Mouse (Mus musculus) megakaryocyte, embryonic 14.5 days (primary cell): Measurements from ENCODE around the gene Gm21149. TPM values are rescaled to one million over a fixed set of nuclear protein-coding genes. Genes with fewer than 3 reads are reported as not detected.
"Not testable (repeated sequence)": the region's sequence is repeated elsewhere in the genome, so short reads cannot be mapped to it uniquely, and the experiment has no call there.

Experiments used
- H3K27me3 ChIP-seq: replicated peaks from 2 replicates; pipeline ENCODE3; 2012; ENCODE audit warnings: inconsistent platforms
- H3K36me3 ChIP-seq: replicated peaks from 2 replicates; pipeline ENCODE3; 2012; ENCODE audit warnings: low read length, inconsistent platforms, mixed read lengths
- H3K4me1 ChIP-seq: 2 replicates; pipeline ENCODE4 v1.6.1; 2012; ENCODE audit warnings: inconsistent platforms
- H3K4me3 ChIP-seq: replicated peaks from 2 replicates; pipeline ENCODE3; 2012; ENCODE audit warnings: moderate library complexity, mild to moderate bottlenecking, inconsistent platforms
- H3K9me3 ChIP-seq: 2 replicates; pipeline ENCODE4 v1.6.1; 2012; ENCODE audit warnings: inconsistent platforms
- GATA1 ChIP-seq: IDR thresholded peaks from 3 replicates; pipeline ENCODE4 v1.6.1; 2012; ENCODE audit warnings: mixed read lengths, low read length, inconsistent platforms, borderline replicate concordance
- polyA plus RNA-seq: library from polyadenylated mRNA; stranded (reverse); fragments of >175 nt; gene quantifications from 2 replicates; pipeline ENCODE4 v1.2.3, GENCODE M21; 2012; ENCODE audit warnings: low replicate concordance; ENCODE audit not compliant: insufficient read depth

The Gm21149 gene
- polyA plus RNA-seq, 1 experiment: not detected

- no peaks in the 10 kb centered on the region for H3K36me3 ChIP-seq
- H3K4me1 ChIP-seq: no peaks in the 10 kb centered on the region
- no peaks in the 10 kb centered on the region for H3K27me3 ChIP-seq
- H3K9me3 ChIP-seq: peaks cover 8% of the 10 kb centered on the region
- H3K4me3 ChIP-seq: no peak overlapping the region
- no peak for TF ChIP-seq GATA1
These were observed 12.4 kb upstream of the Gm21149 start for GRCm38 (mm10) chr5:15488743-15489142.

DNA sequence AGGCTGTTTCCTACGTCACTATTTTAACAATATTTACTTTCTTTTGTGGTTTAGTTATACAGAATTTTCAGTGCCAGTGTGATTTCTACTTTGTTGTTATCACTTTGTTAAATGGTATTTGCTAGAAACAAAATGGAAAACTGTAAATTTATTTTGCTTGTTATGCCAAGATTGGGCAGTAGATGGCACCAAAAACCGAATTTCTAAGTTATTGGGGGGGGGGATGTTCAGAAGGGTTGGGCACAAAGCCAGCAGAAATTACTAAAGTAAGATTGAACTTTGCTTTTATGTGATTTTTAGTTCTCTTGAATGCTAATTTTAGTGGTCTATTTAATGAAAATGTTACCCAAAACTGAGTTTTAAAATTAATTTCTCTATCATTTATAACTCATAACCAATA lies 8.3 kb upstream of the Gm21149 start:
- H3K4me3 ChIP-seq, H3K9me3 ChIP-seq, H3K4me1 ChIP-seq, H3K27me3 ChIP-seq, H3K36me3 ChIP-seq: not testable (repeated sequence)

DNA sequence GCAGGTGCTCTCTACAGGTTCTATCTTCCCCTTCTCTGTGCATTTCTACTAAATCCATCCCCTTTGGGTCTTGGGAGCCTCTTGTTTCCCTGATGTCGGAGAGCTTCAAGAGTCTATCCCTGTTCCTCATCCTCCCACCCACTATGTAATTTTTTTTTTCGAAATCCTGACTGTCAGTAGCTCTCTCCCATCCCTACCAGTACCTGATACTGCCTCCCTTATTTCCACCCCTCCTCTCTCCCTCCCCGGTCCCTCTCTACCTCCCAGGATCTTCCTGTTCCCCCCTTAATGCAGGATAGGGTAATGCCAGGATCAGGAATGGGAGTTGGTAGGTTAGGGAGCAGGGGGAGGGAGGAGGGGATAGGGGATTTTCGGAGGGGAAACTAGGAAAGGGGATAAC lies 7.3 kb upstream of the Gm21149 start:
- H3K4me3 ChIP-seq, H3K27me3 ChIP-seq, H3K36me3 ChIP-seq, H3K9me3 ChIP-seq, H3K4me1 ChIP-seq: not testable (repeated sequence)

DNA sequence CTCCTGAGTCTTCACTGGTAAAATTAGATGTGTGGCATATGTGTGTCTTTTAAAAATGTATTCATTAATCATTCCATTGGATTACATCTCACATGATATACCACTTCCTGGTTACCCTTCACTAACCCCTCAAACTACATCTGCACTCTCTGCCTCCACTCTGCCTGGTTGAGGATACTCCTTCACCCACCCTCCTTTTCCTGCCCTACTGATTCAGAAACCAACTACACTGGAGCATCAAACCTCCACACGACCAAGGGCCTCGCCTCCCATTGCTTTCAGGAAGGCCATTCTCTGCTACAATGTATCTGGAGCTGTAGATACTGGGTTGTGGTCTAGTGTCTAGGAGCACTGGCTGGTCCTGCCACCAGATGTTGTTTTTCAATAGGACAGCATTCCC lies 6.5 kb upstream of the Gm21149 start:
- not testable (repeated sequence) for H3K27me3 ChIP-seq, H3K9me3 ChIP-seq, H3K4me1 ChIP-seq, H3K4me3 ChIP-seq, H3K36me3 ChIP-seq

GRCm38 (mm10) chr5:15470141-15470540 lies 6.2 kb downstream of the Gm21149 start:
- H3K36me3 ChIP-seq, H3K4me1 ChIP-seq, H3K27me3 ChIP-seq, H3K9me3 ChIP-seq, H3K4me3 ChIP-seq: not testable (repeated sequence)

- H3K4me1 ChIP-seq, H3K4me3 ChIP-seq, H3K27me3 ChIP-seq, H3K9me3 ChIP-seq, H3K36me3 ChIP-seq: not testable (repeated sequence)
These were observed 8.6 kb downstream of the Gm21149 start for GRCm38 (mm10) chr5:15467768-15468167.

GRCm38 (mm10) chr5:15466218-15466617 lies 10.1 kb downstream of the Gm21149 start:
- H3K4me3 ChIP-seq, H3K4me1 ChIP-seq, H3K27me3 ChIP-seq, H3K9me3 ChIP-seq, H3K36me3 ChIP-seq: not testable (repeated sequence)

GRCm38 (mm10) chr5:15463561-15463960 lies 12.8 kb downstream of the Gm21149 start:
- not testable (repeated sequence) for H3K36me3 ChIP-seq, H3K4me3 ChIP-seq, H3K9me3 ChIP-seq, H3K4me1 ChIP-seq, H3K27me3 ChIP-seq

DNA sequence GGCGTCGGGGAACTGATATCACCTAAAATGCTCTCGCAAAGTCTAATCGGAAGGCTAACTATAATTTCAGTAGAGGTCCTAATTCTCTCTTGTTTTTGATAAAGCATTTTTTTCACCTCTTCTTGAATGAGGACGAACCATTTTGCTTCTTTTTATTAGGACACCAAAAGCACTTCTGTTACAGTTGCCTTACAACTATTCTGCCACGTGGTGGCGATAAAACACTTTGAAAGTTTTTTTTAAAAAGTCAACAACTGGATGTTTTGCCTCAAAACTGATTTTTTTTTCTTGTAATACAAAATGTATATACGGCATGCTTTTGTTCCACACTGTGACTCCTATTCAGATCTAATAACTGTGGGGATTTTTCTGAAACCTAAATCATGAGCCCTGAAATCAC lies 14.7 kb downstream of the Gm21149 start:
- not testable (repeated sequence) for H3K4me1 ChIP-seq, H3K27me3 ChIP-seq, H3K4me3 ChIP-seq, H3K9me3 ChIP-seq, H3K36me3 ChIP-seq

- not testable (repeated sequence) for H3K9me3 ChIP-seq, H3K36me3 ChIP-seq, H3K4me3 ChIP-seq, H3K4me1 ChIP-seq, H3K27me3 ChIP-seq
These were observed 18.3 kb downstream of the Gm21149 start for GRCm38 (mm10) chr5:15457865-15458571.

Other genes with a start within 250 kb of the Gm21149 start
- gene Gm21190, start 52.7 kb upstream of the Gm21149 start, polyA plus RNA-seq: not detected in 2 replicates
- not detected in 2 replicates for gene Gm21083, start 100.8 kb upstream of the Gm21149 start, polyA plus RNA-seq
- not detected in 2 replicates for gene Speer4d, start 142.5 kb upstream of the Gm21149 start, polyA plus RNA-seq
- gene 4930572O03Rik, start 180.5 kb upstream of the Gm21149 start, polyA plus RNA-seq: not detected in 2 replicates
- not detected in 2 replicates for gene Speer4c, start 237.7 kb upstream of the Gm21149 start, polyA plus RNA-seq